Mouse (Mus musculus): Measurements from ENCODE around the gene Naa10. TPM values are rescaled to one million over a fixed set of nuclear protein-coding genes. Genes with fewer than 3 reads are reported as not detected.

Naa10 gene
- polyA plus RNA-seq, 1 experiment from 2014 or later: 213 TPM

Other genes starting within 250 kb of the Naa10 start
- 5.1 TPM in 2 replicates for gene Slc6a8, start 248.8 kb downstream of the Naa10 start, polyA plus RNA-seq (2015; fragmentation: Nextera tagmentation; extraction: Ambion mirVana)
- gene Bcap31, start 205.8 kb downstream of the Naa10 start, polyA plus RNA-seq (2015; fragmentation: Nextera tagmentation; extraction: Ambion mirVana): 292 and 314 TPM in 2 replicates
- gene Abcd1, start 205.3 kb downstream of the Naa10 start, polyA plus RNA-seq (2015; fragmentation: Nextera tagmentation; extraction: Ambion mirVana): 29.4 and 34.3 TPM in 2 replicates
- 0.09 and 0.10 TPM in 2 replicates for gene Plxnb3, start 164.9 kb downstream of the Naa10 start, polyA plus RNA-seq (2015; fragmentation: Nextera tagmentation; extraction: Ambion mirVana)
- gene Srpk3, start 147.5 kb downstream of the Naa10 start, polyA plus RNA-seq (2015; fragmentation: Nextera tagmentation; extraction: Ambion mirVana): 1.1 and 1.4 TPM in 2 replicates
- gene Idh3g, start 135.0 kb downstream of the Naa10 start, polyA plus RNA-seq (2015; fragmentation: Nextera tagmentation; extraction: Ambion mirVana): 191 and 203 TPM in 2 replicates
- gene Ssr4, start 134.9 kb downstream of the Naa10 start, polyA plus RNA-seq (2015; fragmentation: Nextera tagmentation; extraction: Ambion mirVana): 235 and 241 TPM in 2 replicates
- gene Pdzd4, start 97.0 kb downstream of the Naa10 start, polyA plus RNA-seq (2015; fragmentation: Nextera tagmentation; extraction: Ambion mirVana): 0.17 and 0.26 TPM in 2 replicates
- 1.2 and 2.1 TPM in 2 replicates for gene Avpr2, start 29.8 kb downstream of the Naa10 start, polyA plus RNA-seq (2015; fragmentation: Nextera tagmentation; extraction: Ambion mirVana)
- gene L1cam, start 25.8 kb downstream of the Naa10 start, polyA plus RNA-seq (2015; fragmentation: Nextera tagmentation; extraction: Ambion mirVana): 0.29 and 0.31 TPM in 2 replicates
- gene Arhgap4, start 74 bp downstream of the Naa10 start, polyA plus RNA-seq (2015; fragmentation: Nextera tagmentation; extraction: Ambion mirVana): 71.5 and 74.1 TPM in 2 replicates
- 43.5 and 43.7 TPM in 2 replicates for gene Renbp, start 8.9 kb upstream of the Naa10 start, polyA plus RNA-seq (2015; fragmentation: Nextera tagmentation; extraction: Ambion mirVana)
- 47.2 and 55.7 TPM in 2 replicates for gene Hcfc1, start 44.4 kb upstream of the Naa10 start, polyA plus RNA-seq (2015; fragmentation: Nextera tagmentation; extraction: Ambion mirVana)
- gene Irak1, start 102.0 kb upstream of the Naa10 start, polyA plus RNA-seq (2015; fragmentation: Nextera tagmentation; extraction: Ambion mirVana): 33.4 and 36.2 TPM in 2 replicates
- not detected in 2 replicates for gene Opn1mw, start 205.5 kb upstream of the Naa10 start, polyA plus RNA-seq (2015; fragmentation: Nextera tagmentation; extraction: Ambion mirVana)
- gene Mecp2, start 213.4 kb upstream of the Naa10 start, polyA plus RNA-seq (2015; fragmentation: Nextera tagmentation; extraction: Ambion mirVana): 16.6 and 16.7 TPM in 2 replicates
- gene Tex28, start 245.9 kb upstream of the Naa10 start, polyA plus RNA-seq (2015; fragmentation: Nextera tagmentation; extraction: Ambion mirVana): not detected in 2 replicates